Mouse (Mus musculus) v-Abl transformed pro-B cells (cell line): ENCODE data around the gene Scaf1.

Source experiments
- in situ Hi-C, 2 experiments: fragments of 400-800 bp; cut with MboI; formaldehyde crosslinking; loops; one replicate each; pipeline ENCODE4 v1.15.1; 2025; ENCODE audit not compliant: unreplicated experiment in 2 of 2

Scaf1 gene

DNA sequence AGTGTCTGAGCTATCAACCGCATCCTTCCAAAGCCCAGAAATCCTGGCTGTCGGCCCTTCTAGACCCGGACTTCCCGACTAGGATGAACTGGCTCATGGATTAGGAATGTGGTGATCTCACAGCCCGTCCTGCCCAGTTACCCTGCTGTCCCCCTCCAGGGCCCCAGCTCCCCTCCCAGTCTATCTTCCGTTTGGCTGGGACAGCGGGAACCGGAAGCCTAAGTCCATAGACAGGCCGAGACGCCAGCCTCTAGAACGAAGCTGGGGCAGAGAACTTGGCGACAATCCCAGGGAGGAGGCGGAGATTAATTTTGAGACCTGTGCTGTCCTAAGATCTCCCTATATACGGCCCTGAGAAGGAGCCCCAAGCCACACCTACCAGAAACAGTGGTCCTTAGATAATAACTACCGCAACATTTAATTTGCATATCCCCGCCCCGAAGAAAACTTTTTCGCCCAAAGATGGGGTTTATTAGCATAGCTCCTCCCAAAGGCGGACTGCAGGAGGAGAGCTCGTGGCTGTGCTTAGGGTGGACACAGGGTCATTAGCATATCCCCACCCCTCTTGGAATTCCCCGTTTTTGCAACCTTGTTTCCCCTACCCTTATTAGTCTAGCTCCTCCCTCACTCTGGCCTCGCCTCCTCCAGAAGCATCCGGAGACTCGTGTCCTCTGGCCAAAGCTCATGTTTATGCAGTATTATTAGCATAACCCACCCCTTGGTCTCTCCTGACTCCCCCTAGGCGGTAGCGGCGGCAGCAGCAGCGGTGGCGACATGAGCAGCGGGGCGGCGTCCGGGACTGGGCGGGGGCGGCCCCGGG, 1.3 kb upstream of the Scaf1 start, which contains the start of gene Rras:
TSS of gene Rras (plus strand) at position 720 of the 820 bp plus-strand sequence.
- in situ Hi-C loops, result loop anchor here (25.0 kb wide), 2 partner anchors 695 to 895 kb away; partner anchors contain the start of genes Ccdc114 (in 1 of the 2), Dbp (in 1 of the 2), Emp3 (in 1 of the 2) and Fam83e (in 1 of the 2)

DNA sequence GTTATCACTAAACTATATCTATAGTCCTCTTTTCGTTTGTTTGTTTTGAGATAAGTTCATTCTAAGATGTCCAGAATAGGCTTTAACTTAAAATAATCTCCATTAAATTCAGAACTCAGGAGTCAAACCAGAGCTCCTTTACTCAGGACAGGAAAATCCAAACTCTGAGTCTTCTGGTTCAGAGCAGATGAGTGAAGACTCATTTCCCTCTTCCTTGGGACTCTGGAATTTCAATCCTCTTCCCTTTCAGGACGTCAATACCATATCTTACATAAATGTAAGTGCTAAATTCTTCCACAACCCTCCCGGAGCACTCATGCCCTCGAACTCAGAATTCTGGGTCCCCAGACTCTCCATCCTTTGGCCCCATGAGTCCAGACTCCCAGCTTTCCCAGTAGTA, 598 bp upstream of the Scaf1 start:
- in situ Hi-C loops, result loop anchor here (25.0 kb wide), 2 partner anchors 696 to 896 kb away; partner anchors contain the start of genes Ccdc114 (in 1 of the 2), Dbp (in 1 of the 2), Emp3 (in 1 of the 2) and Fam83e (in 1 of the 2)

DNA sequence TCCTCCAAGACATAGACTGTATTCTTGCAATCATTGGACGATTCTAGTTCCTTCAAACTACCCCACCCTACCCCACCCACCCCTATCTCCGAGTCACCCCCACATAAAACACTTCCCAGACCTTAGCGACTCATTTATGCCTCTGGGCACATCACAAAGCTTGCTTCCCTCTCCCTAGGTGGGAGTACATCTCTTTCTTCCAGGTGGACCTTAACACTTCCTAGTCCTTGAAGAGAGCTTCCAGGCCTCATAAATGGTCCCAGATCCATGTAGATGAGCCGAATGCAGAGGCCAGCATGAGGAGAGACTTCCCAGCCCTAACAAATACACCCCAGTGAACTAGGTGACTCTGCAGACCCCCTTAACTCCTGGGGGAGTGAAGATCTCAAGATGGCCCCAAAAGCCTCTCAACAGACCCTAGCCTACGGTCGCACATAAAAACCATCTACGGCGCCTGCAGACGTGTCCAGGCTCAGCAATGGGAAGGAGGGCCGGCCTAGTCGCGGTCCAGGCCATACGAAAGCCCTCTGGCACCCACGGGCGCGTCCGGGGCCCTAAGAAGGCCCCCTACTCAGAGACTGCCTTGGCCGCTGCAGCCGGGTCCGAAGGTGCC, 713 bp downstream of the Scaf1 start:
- in situ Hi-C loops, result loop anchor here (25.0 kb wide), 2 partner anchors 697 to 897 kb away; partner anchors contain the start of genes Ccdc114 (in 1 of the 2), Dbp (in 1 of the 2), Emp3 (in 1 of the 2) and Fam83e (in 1 of the 2)

DNA sequence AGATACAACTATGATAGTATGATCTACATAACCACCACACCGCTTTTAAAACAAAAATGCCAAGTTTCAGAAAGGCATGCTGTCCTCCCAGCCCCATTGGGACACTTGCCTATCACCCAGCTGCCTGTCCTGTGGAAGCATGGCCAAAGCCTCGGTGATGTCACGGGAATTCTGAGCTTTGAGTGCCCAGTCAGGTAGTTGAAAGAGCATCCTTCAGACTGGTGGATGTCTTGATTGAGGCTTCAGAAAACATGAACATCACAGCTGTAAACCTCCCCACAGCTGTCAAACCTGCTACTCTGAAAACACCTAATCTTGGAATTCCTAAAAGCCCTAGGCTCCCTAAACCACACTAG, 2.1 kb downstream of the Scaf1 start:
- in situ Hi-C loops, result loop anchor here (25.0 kb wide), 2 partner anchors 698 to 898 kb away; partner anchors contain the start of genes Ccdc114 (in 1 of the 2), Dbp (in 1 of the 2), Emp3 (in 1 of the 2) and Fam83e (in 1 of the 2)

DNA sequence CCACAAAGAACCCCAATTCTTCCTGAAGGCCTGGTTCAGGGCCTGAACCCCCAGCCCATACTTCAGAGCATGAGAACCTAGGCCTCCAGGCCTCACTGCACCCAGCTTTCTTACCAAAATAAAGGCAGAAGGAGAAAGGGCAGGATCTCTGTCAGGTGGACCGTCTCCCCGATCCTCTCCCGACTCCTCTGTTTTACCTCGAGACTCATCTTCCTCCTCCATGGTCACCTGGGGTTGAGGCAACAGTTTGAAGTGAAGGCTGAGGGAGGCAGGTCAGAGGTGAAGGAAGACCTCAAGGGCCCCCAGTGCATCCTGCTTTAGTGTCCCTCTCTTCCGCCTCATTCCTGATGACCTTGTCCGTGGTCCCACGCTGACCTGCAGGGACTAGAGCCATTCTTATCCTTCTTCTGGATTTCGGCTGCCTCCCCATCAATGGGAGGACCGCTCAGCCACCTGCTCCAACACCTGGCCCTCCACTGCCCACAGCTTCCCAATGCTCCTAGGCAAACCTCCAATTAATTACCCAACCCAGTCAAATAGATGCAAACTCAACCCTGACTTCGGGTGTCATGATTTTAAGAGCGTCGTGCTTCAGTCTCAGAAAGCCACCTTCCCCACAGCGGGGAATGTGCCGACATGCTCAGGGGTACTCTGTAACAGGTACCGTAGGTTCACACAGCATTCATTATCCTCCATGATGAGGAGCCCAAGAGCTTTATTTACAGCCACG, 2.6 kb downstream of the Scaf1 start:
- in situ Hi-C loops, result loop anchor here (25.0 kb wide), 2 partner anchors 699 to 899 kb away; partner anchors contain the start of genes Ccdc114 (in 1 of the 2), Dbp (in 1 of the 2), Emp3 (in 1 of the 2) and Fam83e (in 1 of the 2)

DNA sequence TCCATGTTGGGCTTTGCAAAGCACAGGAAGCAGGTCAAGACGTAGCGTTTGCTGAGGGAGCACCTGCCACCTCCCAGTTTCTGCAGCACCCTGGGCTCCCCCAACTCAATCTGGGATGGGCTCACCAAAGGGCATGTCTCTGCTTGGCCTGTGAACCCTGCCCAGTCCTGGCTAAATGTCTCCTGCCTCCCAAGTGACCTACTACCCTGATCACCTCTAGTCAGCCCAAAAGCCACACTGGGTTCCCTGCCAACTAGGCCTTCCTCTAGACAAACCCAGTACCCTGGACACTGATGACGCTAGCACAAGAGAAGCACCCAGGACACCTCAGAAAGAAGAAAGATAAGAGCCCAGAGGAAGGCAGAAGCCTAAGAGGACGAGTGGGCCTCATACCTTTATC, 3.3 kb downstream of the Scaf1 start:
- in situ Hi-C loops, result loop anchor here (25.0 kb wide), 2 partner anchors 699 to 899 kb away; partner anchors contain the start of genes Ccdc114 (in 1 of the 2), Dbp (in 1 of the 2), Emp3 (in 1 of the 2) and Fam83e (in 1 of the 2)

DNA sequence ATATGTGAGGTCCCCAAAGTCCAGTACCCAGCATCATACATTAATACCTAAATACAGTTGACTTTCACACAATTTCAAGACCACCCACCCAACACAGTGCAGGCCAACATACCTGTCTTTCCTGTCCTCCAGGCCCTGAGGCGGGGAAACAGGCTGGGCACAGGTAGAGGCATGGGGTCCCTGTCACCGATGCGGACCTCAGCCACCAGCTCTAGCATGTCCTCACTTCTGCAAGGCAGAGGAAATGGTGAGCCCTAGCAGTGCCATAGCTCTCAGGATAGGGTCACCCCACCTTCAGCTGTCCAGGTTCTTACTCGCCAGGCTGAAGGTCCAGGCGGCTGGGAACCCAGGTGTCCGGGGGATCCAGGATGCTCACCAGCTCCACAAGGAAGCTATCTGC, 4.2 kb downstream of the Scaf1 start:
- in situ Hi-C loops, result loop anchor here (25.0 kb wide), 2 partner anchors 700 to 900 kb away; partner anchors contain the start of genes Ccdc114 (in 1 of the 2), Dbp (in 1 of the 2), Emp3 (in 1 of the 2) and Fam83e (in 1 of the 2)

DNA sequence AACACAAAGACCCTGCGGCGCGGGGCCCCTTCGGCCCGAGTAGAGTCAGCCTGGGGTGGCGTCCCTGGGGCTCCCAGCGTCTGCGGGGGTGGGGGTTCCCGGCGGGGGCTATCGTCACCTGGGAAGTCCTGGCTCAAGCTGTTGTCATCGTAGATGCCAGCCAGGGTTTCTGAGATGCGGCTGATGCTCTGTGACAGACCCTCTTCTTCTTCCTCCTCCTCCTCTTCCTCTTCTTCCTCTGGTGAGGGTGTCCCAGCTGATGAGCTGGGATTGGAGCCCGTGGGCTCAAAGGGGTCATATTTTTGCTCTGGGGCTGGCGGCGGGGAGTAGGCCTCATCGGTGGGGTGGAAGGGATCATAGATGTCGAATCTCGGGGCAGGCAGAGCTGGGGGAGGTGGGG, 7.8 kb downstream of the Scaf1 start:
- in situ Hi-C loops, result loop anchor here (25.0 kb wide), 2 partner anchors 704 to 904 kb away; partner anchors contain the start of genes Ccdc114 (in 1 of the 2), Dbp (in 1 of the 2), Emp3 (in 1 of the 2) and Fam83e (in 1 of the 2)

DNA sequence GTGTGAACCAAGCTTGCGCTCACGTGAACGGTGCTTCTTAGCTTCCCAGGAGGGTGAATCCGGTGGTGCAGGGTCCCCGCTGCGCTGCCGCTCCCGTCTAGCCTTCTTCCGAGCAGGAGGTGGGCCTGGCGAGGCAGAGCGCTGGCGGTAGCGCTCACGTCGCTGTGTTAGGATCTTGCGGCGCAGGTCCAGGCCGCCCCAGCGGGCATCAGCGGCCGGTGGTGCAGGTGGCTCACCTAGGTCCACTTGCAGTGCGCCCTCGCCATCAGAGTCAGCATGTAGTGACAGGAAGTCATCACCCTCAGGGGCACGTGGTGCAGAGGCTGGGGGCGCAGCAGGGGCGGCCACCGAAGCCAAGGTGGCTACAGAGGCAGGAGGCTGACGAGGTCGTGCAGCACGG, 8.3 kb downstream of the Scaf1 start:
- in situ Hi-C loops, result loop anchor here (25.0 kb wide), 2 partner anchors 704 to 904 kb away; partner anchors contain the start of genes Ccdc114 (in 1 of the 2), Dbp (in 1 of the 2), Emp3 (in 1 of the 2) and Fam83e (in 1 of the 2)

DNA sequence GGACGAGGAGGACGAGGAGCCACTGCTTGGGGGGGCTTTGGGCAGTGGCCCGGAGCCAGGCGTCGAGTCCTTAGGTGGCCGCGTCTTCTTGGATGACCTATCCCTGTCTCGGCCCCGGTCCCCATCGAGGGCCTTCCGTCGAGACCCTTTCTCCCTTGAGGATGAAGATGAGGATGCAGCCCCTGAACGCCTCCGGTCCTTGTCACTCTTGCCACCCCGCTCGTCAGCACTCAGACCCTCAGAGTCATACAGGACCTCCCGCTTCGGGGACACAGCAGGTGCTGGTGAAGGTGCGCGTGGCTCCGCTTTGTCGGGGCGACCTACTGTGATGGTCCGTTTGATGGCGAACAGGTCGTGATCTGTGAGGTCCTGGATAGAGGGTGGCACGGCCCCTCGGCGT, 9.0 kb downstream of the Scaf1 start:
- in situ Hi-C loops, result loop anchor here (25.0 kb wide), 2 partner anchors 705 to 905 kb away; partner anchors contain the start of genes Ccdc114 (in 1 of the 2), Dbp (in 1 of the 2), Emp3 (in 1 of the 2) and Fam83e (in 1 of the 2)

DNA sequence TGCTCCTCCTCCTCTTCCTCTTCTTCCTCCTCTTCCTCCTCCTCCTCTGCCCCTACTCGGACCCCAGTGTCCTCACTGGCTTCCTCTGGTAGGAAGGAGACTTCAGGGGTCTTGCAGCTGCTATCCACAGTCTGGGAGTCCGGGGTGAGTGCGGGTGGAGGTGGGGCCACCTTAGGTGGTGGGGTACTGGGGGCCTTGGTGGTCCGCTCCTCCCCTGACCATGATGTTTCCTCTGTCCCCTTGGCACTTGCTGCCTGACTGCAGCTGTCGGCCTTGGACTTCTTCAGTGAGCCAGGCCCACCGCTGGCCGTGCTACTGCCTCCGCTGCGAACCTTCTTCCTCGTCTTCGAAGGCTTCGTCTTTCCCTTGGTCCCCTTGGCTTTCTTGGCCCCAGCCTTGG, 9.7 kb downstream of the Scaf1 start:
- in situ Hi-C loops, result loop anchor here (25.0 kb wide), 2 partner anchors 706 to 906 kb away; partner anchors contain the start of genes Ccdc114 (in 1 of the 2), Dbp (in 1 of the 2), Emp3 (in 1 of the 2) and Fam83e (in 1 of the 2)

DNA sequence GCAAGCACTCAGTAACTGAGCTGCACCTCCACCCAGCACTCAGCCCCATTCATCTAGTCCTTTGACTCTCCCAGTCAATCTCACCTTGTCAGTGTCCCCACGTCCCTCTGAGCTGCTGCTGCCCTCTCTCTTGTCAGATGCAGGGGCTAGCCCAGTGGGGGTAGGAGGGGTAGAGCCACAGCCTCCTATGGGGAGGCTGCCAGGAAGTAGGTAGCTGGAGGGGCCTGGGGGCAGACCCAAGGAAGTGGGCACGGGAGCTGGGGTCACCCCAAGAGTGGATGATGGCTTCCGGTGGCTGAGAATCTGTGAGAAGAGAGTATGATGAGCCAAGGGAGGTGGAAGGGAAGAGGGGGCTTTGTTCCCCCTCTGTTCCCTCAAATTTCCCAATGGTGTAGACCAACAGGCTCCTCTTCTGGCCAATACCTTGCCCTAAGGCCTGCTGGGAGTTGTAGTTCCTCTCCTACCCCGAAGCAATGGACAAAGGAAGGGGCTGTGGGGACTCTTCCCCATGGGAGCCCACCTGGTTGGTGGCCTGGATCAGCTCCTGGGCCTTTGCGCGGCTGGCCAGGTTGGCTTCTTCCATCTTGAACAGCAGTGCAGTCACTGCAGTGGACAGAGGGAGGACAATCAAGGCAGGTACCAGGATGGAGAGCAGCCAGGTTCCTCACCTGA, 10.7 kb downstream of the Scaf1 start:
- in situ Hi-C loops, result loop anchor here (25.0 kb wide), 2 partner anchors 707 to 907 kb away; partner anchors contain the start of genes Ccdc114 (in 1 of the 2), Dbp (in 1 of the 2), Emp3 (in 1 of the 2) and Fam83e (in 1 of the 2)

DNA sequence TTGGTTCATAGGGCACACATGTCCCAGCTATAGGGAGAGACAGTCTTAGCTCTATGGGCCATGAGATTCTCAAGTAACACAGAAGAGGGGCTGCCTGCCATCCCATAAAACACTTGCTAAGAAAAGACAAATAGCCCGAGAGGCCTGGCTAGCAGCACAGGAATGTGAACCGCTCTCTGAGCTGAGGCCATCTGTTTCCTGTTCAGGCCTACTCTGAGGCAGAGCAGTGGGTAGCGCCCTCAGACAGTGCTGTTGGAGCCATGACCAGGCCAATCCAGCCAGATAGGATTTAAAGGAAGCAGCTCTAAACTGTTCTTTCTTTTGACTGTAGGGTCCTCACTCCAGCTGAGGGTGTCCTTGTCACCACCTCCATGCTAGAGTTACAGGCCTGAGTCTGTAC, 11.6 kb downstream of the Scaf1 start:
- in situ Hi-C loops, result loop anchor here (25.0 kb wide), 2 partner anchors 708 to 908 kb away; partner anchors contain the start of genes Ccdc114 (in 1 of the 2), Dbp (in 1 of the 2), Emp3 (in 1 of the 2) and Fam83e (in 1 of the 2)

DNA sequence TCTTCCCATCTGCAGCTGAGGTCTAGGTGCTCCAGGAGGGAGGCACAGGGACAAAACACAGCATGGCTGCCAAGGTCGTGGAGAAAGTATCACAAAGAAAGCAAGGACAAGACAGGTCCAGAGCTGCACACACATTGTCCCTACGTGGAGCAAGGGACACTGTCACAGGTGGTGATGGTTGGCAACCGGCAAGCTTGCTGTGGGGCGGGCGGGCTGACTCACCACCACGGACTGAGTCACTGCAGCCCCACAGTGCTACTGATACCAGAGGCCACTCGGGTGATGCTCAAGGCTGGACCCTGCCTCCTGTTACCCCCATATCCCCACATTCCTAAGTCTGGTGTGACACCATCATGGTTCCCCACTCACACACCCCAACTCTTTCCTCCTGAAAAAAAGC, 13.7 kb downstream of the Scaf1 start:
- in situ Hi-C loops, result loop anchor here (25.0 kb wide), 2 partner anchors 710 to 910 kb away; partner anchors contain the start of genes Ccdc114 (in 1 of the 2), Dbp (in 1 of the 2), Emp3 (in 1 of the 2) and Fam83e (in 1 of the 2)

DNA sequence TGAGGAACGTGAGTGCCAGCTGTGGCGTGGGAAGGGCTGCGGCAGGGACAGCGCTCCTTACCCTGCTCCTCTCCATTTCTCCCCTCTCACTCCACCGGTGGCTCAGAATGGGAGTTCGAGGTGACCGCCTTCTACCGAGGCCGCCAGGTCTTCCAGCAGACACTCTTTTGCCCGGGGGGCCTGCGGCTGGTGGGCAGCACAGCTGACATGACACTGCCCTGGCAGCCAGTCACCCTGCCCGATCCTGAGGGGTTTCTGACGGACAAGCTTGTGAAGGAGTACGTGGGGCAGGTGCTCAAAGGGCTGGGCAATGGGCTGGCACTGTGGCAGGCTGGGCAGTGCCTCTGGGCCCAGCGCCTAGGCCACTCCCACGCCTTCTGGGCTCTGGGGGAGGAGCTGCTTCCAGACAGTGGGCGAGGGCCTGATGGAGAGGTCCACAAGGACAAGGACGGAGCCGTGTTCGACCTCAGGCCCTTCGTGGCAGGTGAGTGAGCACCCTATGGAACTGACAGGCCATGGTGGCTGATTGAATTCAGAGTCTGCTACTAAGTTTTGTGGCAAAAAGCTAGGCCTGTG, 15.5 kb downstream of the Scaf1 start:
- in situ Hi-C loops, result loop anchor here (25.0 kb wide), 2 partner anchors 712 to 912 kb away; partner anchors contain the start of genes Ccdc114 (in 1 of the 2), Dbp (in 1 of the 2), Emp3 (in 1 of the 2) and Fam83e (in 1 of the 2)

DNA sequence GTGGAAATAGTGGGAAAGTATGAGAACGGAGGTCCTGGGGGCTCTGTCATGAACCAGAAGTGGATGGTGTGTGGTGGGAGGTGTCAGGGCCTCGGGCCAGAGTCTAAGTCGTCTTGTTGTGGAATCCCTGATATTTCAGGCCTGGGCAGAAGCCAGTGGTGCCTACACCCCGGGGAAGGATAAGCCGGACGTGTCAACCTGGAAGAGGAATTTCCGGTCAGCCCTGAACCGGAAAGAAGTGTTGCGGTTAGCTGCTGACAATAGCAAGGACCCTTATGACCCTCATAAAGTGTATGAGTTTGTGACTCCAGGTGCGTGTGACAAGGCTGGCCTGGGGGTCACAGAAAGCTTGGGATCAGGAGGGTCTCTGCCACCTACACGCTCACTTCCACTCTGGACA, 16.4 kb downstream of the Scaf1 start:
- in situ Hi-C loops, result loop anchor here (25.0 kb wide), 2 partner anchors 713 to 913 kb away; partner anchors contain the start of genes Ccdc114 (in 1 of the 2), Dbp (in 1 of the 2), Emp3 (in 1 of the 2) and Fam83e (in 1 of the 2)

DNA sequence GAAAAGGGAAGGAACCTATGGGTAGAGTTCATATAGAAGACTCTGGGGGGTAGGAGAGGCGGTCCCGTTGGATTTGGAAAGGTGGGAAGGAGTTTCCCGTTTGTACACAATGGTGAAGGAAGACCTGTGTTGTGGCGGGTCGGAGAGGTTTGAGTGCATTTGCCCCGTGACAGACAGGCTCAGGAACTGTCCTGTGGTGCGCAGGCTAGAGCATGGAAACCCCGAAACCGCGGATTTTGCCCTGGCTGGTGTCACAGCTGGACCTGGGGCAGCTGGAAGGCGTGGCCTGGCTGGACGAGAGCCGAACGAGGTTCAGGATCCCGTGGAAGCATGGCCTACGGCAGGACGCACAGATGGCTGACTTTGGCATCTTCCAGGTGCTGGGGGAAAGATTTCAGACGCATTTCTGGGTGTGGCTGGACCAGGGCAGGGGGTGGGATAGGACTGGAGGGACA, 17.6 kb downstream of the Scaf1 start, which contains the start of gene Bcl2l12:
TSS of gene Bcl2l12 (minus strand) at position 212 of the 455 bp plus-strand sequence.
- in situ Hi-C loops, result no loop called here
